Mouse (Mus musculus) lung, postnatal 0 days (tissue): ENCODE data around the gene Cacng8. TPM values are rescaled to one million over a fixed set of nuclear protein-coding genes. Genes with fewer than 3 reads are reported as not detected.
A peak's percentile ranks its signal among the peaks of the same experiment; 100 is the strongest.

Experiments used
- ATAC-seq: fragments of 200-750 bp; cut with Nextera tagmentation; 2 replicates; pipeline ENCODE4 v1.8.0; 2017; ENCODE audit warnings: moderate library complexity
- DNase-seq: peaks from one replicate; pipeline ENCODE4 v3.0.0-alpha.2; 2016; ENCODE audit warnings: low spot score
- H3K27ac ChIP-seq: fragments of 300-500 bp; sonication (generic); 2 replicates; pipeline ENCODE4 v1.5.1; 2014; ENCODE audit warnings: antibody characterized with exemption, mild to moderate bottlenecking, low read length, mixed read lengths
- H3K27me3 ChIP-seq: fragments of 300-500 bp; sonication (generic); replicated peaks from 2 replicates; pipeline ENCODE4 v1.6.1; 2014; ENCODE audit warnings: low read length, mixed read lengths; ENCODE audit not compliant: insufficient read depth
- H3K36me3 ChIP-seq: fragments of 300-500 bp; sonication (generic); 2 replicates; pipeline ENCODE4 v1.6.1; 2014; ENCODE audit warnings: low read length, mixed read lengths; ENCODE audit not compliant: insufficient read depth
- H3K4me1 ChIP-seq: fragments of 300-500 bp; sonication (generic); 2 replicates; pipeline ENCODE4 v1.6.1; 2014; ENCODE audit warnings: antibody characterized with exemption, low read depth, low read length, mixed read lengths; ENCODE audit not compliant: insufficient read depth
- H3K4me2 ChIP-seq: fragments of 300-500 bp; sonication (generic); replicated peaks from 2 replicates; pipeline ENCODE4 v1.6.1; 2014; ENCODE audit warnings: low read depth, mild to moderate bottlenecking, low read length, moderate library complexity, mixed read lengths
- H3K4me3 ChIP-seq: fragments of 300-500 bp; sonication (generic); 2 replicates; pipeline ENCODE4 v1.5.1; 2014; ENCODE audit warnings: low read depth, low read length
- H3K9ac ChIP-seq: fragments of 300-500 bp; sonication (generic); replicated peaks from 2 replicates; pipeline ENCODE4 v1.6.1; 2014; ENCODE audit warnings: low read depth, mild to moderate bottlenecking
- H3K9me3 ChIP-seq: fragments of 300-500 bp; sonication (generic); 2 replicates; pipeline ENCODE4 v1.6.1; 2016; ENCODE audit warnings: low read length, mixed read lengths
- CTCF ChIP-seq: IDR thresholded peaks from 2 replicates; pipeline ENCODE4 v1.5.1; 2016; ENCODE audit warnings: antibody characterized with exemption, mild to moderate bottlenecking
- EP300 ChIP-seq: IDR thresholded peaks from 2 replicates; pipeline ENCODE4 v1.6.1; 2016; ENCODE audit warnings: antibody characterized with exemption, mild to moderate bottlenecking, control low read depth
- WGBS: fragments of 180-500 bp; shearing (Covaris S2); extraction: QIAGEN DNeasy Blood & Tissue Kit; methylation state at CpG from one replicate; pipeline ENCODE4 v1.1.7; 2014; 5-methylcytosine and 5-hydroxymethylcytosine counted together
- microRNA-seq: library from miRNA; unstranded; fragments of <30 nt; microRNA quantifications from one replicate; pipeline ENCODE4, GENCODE M21; 2016
- polyA plus RNA-seq: library from polyadenylated mRNA; unstranded; fragments of >200 nt; fragmentation: Nextera tagmentation; extraction: Ambion mirVana; gene quantifications from 2 replicates; pipeline ENCODE4 v1.2.1, GENCODE M21; 2015

Cacng8 gene
- polyA plus RNA-seq, 1 experiment from 2014 or later: 0.13 TPM

DNA sequence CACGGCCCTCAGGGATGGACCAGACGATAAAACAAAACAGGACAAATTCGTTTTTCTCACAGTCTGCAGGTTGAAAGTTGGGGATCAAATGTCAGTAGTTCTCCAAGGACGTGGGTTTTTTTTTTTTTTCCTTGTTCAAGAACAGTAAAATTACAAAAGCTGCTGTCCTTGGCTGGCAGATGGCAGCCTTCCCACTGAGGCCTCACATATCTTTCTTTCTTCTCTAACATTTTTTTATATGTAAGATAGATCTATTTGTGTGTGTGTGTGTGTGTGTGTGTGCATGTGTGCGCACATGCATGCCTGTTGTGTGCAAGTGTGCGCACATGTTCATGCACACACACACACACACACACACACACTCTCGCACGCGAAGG lies 67.3 kb downstream of the Cacng8 start:
- DNase-seq (no peak), ATAC-seq (no peak)
- Histone ChIP-seq H3K27me3 (no peaks in the 10 kb centered on the region), H3K4me3 (no peak overlapping the region), H3K4me1 (no peaks in the 10 kb centered on the region), H3K4me2 (no peak overlapping the region), H3K36me3 (no peaks in the 10 kb centered on the region), H3K9me3 (no peaks in the 10 kb centered on the region), H3K27ac (no peak overlapping the region), H3K9ac (no peak overlapping the region)
- 71% methylated on average over 9 of the region's 9 CpGs for WGBS
- TF ChIP-seq CTCF (no peak), EP300 (no peak)

DNA sequence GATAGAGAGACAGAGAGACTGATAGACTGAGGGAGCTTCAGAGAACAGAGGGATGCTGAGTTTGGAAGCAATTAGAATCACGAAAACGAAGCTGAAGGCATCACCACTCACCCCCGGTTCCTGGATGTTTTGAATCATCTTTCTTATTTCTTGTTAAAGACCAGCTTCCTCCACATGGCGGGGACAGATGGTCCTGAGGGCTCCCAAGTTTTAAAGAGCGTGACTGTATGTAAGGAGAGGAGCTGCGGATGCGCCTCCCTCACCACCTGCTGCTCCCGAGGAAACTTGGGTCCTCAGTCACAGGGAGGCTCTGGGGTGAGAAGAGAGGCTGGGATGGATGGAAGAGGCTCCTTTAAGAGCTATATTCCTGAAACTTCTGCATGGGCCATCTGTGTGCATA lies 69.8 kb downstream of the Cacng8 start:
- H3K9me3 ChIP-seq: no peaks in the 10 kb centered on the region
- no peak overlapping the region for H3K9ac ChIP-seq
- no peaks in the 10 kb centered on the region for H3K36me3 ChIP-seq
- H3K4me1 ChIP-seq: no peaks in the 10 kb centered on the region
- H3K27ac ChIP-seq: no peak overlapping the region
- no peaks in the 10 kb centered on the region for H3K27me3 ChIP-seq
- H3K4me2 ChIP-seq: no peak overlapping the region
- WGBS: 77% methylated on average over 8 of the region's 8 CpGs
- TF ChIP-seq EP300 (no peak), CTCF (no peak)
- DNase-seq: no peak
- ATAC-seq: no peak
- H3K4me3 ChIP-seq: no peak overlapping the region

DNA sequence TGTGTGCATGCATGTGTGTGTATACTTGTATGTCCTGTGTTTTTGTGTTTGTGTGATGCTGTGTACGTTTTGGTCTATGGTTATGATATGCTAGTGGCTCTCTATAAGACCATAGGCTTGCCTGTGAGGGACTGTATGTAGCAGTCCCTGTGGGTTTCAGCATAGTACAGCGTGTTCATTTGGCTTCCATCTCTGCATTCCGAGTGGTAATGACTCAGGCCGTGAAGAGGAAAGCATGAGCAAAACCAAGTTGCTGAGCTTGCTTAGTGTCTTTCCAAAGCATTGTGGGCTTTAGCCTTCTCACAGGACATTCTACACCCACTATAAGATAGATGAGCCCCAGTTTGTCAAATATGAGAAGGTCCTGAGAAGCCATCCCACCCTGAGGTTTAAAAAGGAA lies 72.8 kb downstream of the Cacng8 start:
- Histone ChIP-seq H3K4me3 (no peak overlapping the region), H3K4me1 (no peaks in the 10 kb centered on the region), H3K27me3 (no peaks in the 10 kb centered on the region), H3K9me3 (no peaks in the 10 kb centered on the region), H3K27ac (no peak overlapping the region), H3K9ac (no peak overlapping the region), H3K36me3 (no peaks in the 10 kb centered on the region), H3K4me2 (no peak overlapping the region)
- DNase-seq (no peak), ATAC-seq (no peak)
- TF ChIP-seq EP300: no peak
- no peak for TF ChIP-seq CTCF
- WGBS: 77% methylated on average over 4 of the region's 4 CpGs

Small RNAs within 50 kb of the gene (microRNA-seq; reads per million reads assigned to microRNA genes)
- 4.2 reads per million, percentile 12 among the genes with 10 or more reads in this experiment for gene Gm23450

Other genes starting within 250 kb of the Cacng8 start
- gene AU018091, start 221.5 kb upstream of the Cacng8 start, polyA plus RNA-seq: 0.14 and 0.17 TPM in 2 replicates
- gene Nlrp12, start 140.9 kb upstream of the Cacng8 start, polyA plus RNA-seq: 0.19 and 0.21 TPM in 2 replicates
- gene Myadm, start 101.6 kb upstream of the Cacng8 start, polyA plus RNA-seq: 142 and 144 TPM in 2 replicates
- gene Prkcg, start 101.5 kb upstream of the Cacng8 start, polyA plus RNA-seq: 0.21 and 0.58 TPM in 2 replicates
- 0.25 and 0.48 TPM in 2 replicates for gene Cacng7, start 57.7 kb upstream of the Cacng8 start, polyA plus RNA-seq
- gene Cacng6, start 33.5 kb downstream of the Cacng8 start, polyA plus RNA-seq: not detected in 2 replicates
- gene Tarm1, start 111.9 kb downstream of the Cacng8 start, polyA plus RNA-seq: 0.10 and 0.36 TPM in 2 replicates
- gene Oscar, start 225.5 kb downstream of the Cacng8 start, polyA plus RNA-seq: 0.11 and 0.14 TPM in 2 replicates
- gene Ndufa3, start 226.7 kb downstream of the Cacng8 start, polyA plus RNA-seq: 443 and 505 TPM in 2 replicates
- 16.3 and 16.7 TPM in 2 replicates for gene Tfpt, start 239.2 kb downstream of the Cacng8 start, polyA plus RNA-seq
- gene Prpf31, start 239.3 kb downstream of the Cacng8 start, polyA plus RNA-seq: 36.6 and 39.0 TPM in 2 replicates